Mouse (Mus musculus): Measurements from ENCODE around the gene Mxd1.

DNA sequence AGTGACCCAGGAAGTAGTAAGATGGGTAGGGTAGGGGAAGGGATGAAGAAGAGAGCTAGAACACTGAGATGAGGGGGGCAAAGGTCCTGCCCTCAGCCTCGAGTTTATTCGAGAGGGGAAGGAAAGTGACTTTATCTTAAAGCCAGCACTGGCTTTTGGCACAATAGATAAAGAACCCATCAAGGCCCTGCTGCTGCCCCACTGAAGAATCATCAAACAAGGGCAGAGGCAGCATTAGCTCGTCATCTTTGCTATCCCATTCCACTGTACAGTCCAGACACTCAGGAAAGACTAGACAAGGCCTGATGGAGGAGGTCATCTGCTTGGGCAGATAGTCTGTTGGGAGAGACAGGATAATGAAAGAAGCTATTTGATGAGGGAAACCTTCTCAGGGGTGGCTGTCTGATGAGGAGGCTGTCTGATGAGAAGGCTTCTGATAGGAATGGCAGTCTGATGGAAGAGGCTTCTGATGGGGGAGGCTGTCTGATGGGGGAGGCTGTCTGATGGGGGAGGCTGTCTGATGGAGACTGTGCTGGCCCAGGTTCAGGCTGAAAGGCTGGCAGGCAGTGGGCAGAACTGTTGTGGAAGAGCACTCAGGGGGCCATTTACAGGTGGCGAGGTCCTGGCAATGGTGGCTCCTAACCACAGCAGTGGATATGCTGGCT is 31.7 kb downstream of the Mxd1 start:
- no peak for TF ChIP-seq HCFC1 (IDR thresholded peaks at IDR 0.05; ENCODE audit: borderline replicate concordance, insufficient read depth, low read length)
- no peak for TF ChIP-seq MAFK (IDR thresholded peaks at IDR 0.05; ENCODE audit: insufficient read depth, low read depth, low read length)
- no peak for TF ChIP-seq ZC3H11A (IDR thresholded peaks at IDR 0.05; ENCODE audit: borderline replicate concordance, low read depth, low read length)
